Mouse (Mus musculus) CH12F3 (cell line): ENCODE data around the gene Ube2d3.

ENCODE experiments used
- in situ Hi-C: fragments of 300-500 bp; cut with MboI; formaldehyde crosslinking; loops from 2 replicates; pipeline ENCODE4 v1.14.3; 2020; ENCODE audit warnings: low sequenced_read_pairs

The Ube2d3 gene

DNA sequence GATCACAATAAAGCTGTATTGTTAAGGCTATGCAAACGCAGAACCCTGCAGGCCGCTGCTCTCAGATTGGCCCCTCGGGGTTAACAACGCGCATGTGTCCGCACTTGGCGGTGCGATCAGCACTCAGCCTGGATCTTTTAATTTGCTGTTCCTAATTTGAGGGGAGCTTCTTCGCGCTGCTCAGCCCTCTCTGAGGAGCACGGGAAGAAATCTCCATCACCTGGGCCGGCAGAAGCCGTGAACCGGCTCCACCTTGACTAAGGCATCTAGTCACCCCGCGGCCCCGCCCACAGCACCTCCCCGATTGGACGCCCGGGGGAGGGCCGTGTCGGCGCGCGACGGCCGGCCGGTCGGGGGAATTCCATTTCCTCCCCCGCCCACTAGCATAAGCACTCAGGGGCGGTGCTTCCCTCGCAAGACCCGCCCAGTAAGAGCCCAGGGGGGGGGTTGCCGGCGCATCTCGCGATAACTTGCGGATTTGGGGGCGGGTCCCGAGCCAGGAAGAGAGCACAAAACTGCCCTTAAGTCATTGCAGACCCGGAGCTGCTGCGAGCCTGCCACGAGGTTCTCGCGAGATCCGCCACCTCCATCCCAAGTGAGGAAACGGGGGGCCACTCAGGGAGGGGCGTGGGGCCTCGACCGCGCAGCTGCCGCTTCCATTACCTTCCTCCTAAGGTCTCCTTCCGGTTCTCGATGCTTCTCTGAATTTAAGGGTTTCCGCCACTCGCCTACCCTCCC is at the start of gene Ube2d3:
TSS of gene Ube2d3 (plus strand) at position 392 of the 738 bp plus-strand sequence.
- in situ Hi-C loops = no loop called here

DNA sequence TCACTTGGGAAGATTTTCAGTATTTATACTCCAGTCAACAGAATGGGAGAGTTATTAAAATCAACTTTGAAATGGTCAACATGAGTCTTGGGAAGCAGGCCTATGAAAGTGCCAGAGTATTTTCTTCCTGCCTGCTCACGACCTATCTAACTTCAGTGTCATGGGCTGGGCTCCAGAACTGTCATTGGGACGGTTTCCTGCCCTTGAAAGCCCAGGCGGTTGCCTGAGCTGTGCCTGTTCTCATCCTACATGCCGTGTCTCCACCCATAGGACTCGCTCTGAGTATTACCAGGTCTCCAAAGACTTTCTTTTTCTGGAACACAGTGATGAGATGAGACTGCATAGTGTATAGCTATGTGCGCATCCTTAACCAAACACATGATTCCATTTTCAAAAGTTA is 44.8 kb upstream of the Ube2d3 start:
- in situ Hi-C loops = loop anchor here (25.0 kb wide), 1 partner anchor 344 kb away; no protein-coding TSS in a partner anchor

DNA sequence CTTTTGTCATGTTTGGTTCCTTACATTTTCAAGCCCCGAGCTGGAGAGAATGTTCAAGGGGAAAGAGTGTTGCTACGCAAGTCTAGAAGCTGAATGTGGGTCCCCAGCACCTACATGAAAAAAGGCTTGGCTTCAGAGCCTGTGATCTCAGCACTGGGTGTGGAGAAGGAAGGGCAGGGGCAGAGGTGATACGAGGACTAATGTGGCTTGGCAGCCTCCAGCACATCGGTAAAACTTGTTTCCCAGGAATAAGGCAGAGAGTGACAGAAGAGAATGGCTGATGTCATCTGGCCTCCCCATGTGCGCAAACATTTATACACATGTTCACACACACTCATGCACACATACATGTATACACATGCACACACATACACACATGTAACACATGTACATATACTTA is 42.9 kb upstream of the Ube2d3 start:
- in situ Hi-C loops = loop anchor here (25.0 kb wide), 1 partner anchor 342 kb away; no protein-coding TSS in a partner anchor

DNA sequence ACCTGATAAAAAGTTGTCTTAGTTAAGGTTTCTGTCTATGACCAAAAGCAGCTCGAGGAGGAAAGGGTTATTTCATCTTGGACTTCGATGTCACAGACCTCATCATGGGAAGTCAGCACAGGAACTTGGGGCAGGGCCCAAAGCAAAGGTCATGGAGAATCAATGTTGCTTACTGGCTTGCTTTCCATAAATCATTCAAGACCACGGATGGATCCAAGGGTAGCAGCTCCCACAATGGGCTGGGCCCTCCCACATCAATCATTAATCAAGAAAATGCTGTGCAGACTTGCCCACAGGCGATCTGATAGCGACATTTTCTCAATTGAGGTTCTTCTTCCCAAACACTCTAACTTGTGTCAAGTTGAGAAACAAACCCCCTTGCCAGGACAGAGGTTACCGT is 41.9 kb upstream of the Ube2d3 start:
- in situ Hi-C loops = loop anchor here (25.0 kb wide), 1 partner anchor 341 kb away; no protein-coding TSS in a partner anchor

DNA sequence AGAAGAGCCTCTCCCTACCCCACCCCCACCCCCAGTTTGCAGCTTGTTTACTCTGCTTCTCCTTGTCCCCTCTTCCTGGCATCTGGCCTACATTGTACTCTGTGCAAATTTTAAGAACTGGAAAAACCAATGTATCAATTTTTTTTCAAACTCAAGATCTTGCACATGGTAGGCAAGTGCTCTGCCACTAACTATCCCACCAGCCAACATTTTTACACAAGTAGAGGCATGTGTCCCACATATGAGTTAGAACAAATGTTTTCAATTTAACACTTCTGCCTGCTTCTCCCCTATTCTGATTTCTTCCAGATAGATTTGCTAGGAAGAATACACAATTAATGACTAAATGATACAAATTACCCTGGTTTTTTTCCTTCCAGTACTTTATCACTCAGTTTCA is 40.8 kb upstream of the Ube2d3 start:
- in situ Hi-C loops = loop anchor here (25.0 kb wide), 1 partner anchor 340 kb away; no protein-coding TSS in a partner anchor

DNA sequence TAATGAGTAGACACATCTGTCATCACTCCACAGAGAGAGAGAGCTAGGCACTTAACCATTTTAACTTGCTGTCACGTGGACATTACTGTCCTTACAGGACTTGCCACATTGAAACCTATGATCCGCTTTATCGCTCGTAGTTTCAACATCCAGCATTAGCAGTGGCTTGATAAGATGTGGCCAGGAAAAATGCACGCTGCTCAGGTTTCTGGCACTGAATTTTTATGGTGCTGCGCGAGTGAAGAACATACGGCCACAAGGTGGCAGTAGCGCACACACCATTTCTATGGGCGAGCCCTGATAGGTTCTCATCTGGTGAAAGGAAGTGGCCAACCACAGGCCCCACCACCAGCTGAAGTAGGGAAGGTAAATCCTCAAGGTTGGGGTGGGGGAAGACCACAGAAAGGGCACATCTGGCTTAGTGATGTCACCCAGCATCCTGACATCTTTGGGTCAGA is 35.7 kb upstream of the Ube2d3 start:
- in situ Hi-C loops = no loop called here

DNA sequence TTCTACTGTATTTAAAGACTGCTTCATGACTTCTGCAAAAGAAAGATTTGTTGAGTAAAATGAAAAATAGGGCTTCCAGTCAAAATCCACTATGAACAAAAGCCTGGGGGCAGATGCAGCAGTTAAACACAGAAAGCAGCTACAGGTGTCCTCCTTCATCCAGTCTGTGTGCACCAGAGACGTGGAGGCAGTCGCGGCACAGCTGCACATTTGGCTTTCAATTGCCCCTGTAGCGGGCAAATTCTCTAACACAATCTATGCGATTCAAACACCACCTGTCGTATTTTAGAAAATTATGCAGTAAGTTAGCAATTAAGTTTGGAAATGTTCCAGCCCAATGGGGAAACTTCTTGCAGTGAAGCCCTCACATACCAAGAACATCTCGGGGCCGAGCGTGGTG is 34.7 kb upstream of the Ube2d3 start:
- in situ Hi-C loops = no loop called here

DNA sequence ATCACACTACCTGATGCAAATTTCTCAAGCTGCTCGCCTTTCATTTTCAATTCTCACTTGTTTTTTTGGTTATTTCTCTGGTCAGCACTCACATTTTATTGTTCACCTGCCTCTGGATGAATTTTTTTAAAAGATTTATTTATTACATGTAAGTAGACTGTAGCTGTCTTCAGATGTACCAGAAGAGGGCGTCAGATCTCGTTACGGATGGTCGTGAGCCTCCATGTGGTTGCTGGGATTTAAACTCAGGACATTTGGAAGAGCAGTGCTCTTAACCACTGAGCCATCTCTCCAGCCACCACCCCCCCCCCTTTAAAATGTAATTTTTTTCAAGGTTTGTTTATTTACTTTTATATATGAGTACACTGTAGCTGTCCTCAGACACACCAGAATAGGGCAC is 34.1 kb upstream of the Ube2d3 start:
- in situ Hi-C loops = no loop called here

DNA sequence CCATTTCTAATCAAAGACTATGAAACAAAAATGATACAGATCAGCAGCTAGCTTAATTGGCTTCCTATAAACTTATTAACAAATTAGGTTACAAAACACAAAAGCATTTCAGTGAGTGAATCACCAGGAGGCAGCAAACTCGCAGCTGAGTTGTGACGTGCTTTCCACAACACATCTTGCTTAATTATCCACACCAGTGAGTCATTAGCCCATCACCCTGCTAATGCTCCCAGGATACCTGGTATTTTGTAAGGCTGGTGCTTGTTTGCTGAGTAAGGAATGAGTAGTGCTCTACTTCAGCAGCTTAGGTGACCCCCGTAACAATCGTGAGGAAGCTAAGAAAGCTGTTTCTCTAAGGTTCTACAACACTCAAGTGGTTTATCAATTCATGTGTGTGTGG is 33.4 kb upstream of the Ube2d3 start:
- in situ Hi-C loops = no loop called here

DNA sequence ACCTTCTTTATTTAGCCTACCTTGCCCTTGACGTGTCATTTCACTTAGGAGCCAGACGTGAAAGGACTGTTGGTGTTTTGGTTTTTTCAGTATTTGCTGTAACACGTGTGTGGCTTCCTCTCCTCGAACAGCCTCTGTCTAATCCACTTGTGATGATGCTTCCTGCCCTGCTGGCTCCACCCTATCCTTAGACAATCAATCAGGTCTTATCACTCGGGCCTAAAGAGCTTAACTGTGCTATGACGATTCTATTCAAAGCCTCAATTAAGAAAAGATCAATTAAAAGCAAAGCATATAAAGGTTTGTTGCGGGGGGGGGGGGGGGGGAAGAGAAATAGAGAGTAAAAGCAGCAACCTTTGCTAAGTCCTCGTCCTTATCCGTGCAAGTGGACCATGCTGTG is 30.6 kb upstream of the Ube2d3 start:
- in situ Hi-C loops = no loop called here

DNA sequence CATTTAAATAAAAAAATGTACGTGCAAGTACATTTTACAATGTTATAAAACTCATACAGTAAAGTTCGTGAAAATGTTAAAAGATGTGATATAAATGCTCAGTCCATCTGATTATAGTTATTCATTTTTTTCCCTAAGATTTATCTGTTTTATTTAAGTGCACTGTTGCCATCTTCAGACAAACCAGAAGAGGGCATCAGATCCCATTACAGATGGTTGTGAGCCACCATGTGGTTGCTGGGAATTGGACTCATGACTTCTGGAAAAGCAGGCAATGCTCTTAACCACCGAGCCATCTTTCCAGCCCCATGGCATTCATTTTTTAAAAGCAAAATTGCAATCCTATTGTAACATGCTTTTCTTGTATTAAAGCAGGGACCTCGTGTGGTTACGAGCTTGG is 28.7 kb upstream of the Ube2d3 start:
- in situ Hi-C loops = no loop called here

DNA sequence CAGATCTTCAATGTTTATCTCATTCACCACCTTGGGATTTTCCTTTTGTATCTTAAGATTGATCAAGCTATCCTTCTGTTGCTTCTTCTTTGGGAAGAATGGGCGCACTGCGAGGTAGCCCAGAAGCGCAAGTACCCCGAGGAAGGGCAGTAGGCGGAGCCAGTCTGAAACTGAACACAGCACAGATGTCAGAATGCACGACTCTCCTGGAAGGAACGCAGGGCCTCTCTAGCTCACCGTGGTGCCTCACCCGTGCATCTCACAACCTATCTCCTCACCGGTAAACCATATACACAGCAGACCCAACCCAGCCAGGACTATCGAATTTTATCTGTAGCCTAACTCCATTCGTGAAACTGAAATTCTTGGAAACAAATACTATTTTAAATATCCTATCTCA is 26.9 kb upstream of the Ube2d3 start:
- in situ Hi-C loops = no loop called here

DNA sequence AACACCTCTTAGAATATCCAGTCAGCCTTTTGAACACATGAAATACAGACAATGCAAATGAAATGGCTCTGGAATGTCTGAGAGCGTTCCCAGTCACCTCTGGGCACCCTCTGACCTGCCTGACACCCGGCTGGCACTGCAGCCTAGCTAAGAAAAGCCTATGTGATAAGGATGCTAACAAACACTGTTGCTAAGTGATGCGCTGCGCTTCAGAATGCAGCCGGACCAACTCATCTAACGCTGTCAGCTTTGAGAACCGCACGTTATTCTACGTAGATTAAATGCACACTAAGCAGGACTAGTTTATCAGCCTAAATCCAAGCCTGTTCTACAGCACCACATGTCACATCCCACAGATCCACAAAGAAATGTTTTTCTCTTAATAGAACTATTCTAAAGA is 26.1 kb upstream of the Ube2d3 start:
- in situ Hi-C loops = no loop called here

DNA sequence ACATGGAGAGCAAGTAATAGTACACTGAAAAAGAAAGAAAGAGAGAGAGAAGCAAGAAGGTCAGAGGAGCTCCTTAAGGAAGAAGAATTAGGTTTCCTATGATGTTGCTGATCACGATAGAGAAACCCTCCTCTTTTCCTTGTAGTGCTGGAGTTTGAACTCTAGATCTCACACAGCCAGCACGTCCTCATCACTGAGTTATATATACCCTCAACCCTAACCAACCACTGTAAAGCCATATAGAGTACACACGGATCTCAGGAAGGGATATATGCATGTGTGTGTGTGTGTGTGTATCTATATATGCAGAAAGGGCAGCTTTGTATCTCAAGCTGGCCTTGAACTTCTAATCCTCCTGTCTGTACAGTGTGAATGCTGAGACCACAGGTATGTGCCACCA is 20.7 kb upstream of the Ube2d3 start:
- in situ Hi-C loops = no loop called here

DNA sequence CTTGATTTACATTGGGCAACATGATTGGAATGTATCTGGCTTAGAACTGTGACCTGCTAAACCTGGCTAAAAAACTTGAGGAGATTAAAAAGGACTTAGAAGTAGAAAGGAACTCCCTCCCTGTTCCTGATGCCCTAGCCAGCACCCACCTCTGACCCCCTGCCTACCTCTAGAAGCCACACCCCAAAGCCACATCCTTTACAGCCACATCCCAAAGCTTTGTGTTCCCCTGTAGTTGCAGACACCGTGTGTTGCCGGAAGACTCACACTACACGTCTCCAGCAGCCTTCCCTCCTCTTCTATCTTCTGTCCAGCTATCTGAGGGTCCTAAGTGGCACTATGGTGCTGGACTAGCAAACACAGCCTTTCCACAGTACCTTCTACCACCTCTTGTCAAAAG is 20.1 kb upstream of the Ube2d3 start:
- in situ Hi-C loops = no loop called here

DNA sequence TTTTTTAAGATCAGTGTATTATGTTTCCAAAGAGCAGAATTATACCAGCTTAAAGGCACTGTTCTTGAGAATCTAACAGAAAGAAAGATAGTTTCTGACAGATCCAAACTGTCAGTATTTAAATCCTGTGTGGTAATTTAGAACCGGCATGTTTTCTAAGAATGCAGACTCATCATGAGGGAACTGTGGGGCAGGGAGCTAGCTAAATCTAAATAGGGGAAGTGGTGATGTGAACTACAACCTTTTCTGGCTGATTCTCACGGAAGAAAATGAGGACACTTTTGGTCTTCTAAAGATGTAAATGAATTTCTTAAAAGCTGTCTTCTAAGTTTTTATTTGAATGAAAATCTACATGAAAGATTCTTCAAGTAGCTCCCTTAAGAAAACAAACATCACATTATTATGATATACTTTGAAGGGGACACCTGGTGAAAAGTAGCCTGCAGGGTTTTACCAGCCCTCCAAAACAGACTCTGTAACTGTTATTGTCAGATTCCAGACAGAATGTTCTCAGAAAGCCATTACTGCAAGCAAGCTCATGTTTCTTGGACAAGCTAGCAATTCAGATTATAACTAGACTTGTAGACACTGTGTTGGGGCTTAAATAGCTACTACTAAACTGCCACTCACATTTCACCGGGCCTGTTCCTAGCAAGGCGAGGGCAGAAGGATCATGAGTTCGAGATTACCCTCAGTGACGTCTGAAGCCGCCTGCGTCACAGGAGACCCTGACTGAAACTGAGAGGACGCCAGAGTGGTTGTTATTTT is 17.2 kb upstream of the Ube2d3 start:
- in situ Hi-C loops = no loop called here

DNA sequence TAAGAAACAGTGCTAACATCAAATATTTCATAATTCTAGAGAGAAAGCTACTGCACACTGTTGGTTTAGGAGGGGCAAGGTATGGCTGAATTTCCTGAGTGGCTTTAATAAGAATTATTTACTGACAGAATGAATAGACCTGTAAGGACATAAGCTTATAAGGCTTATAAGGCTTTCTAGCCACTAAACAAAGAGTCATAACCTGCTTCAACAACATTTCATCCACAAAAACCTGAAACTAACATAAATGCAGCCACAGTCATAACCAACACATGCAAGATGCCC is 16.7 kb upstream of the Ube2d3 start:
- in situ Hi-C loops = no loop called here

DNA sequence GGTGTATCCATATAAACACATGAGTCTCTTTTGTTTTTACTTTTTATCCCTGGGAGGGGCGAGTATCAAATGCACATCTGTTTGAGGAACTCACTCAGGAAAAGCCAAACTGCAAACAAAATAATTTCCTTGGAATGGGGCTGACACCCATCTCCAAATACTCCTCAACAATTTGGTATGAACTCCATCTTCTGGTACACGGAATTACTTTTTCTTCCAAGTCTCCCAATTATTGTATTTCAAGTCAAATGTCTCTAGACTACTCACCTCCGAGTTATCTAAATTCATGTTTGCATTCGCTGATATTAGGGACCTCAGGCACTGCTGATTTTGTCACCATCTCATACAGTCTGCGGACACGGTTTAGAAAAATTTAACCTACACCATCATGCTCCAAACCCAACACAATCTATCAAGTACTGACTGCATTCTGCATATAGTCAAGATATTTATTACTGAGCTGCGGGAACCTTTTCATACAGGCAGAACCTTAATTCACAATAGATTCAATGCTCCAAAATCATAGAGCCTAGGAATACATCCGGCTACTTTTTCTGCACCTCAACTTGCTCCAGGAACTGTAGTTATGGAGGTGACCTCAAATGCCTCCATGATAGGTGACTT is 15.6 kb upstream of the Ube2d3 start:
- in situ Hi-C loops = no loop called here

DNA sequence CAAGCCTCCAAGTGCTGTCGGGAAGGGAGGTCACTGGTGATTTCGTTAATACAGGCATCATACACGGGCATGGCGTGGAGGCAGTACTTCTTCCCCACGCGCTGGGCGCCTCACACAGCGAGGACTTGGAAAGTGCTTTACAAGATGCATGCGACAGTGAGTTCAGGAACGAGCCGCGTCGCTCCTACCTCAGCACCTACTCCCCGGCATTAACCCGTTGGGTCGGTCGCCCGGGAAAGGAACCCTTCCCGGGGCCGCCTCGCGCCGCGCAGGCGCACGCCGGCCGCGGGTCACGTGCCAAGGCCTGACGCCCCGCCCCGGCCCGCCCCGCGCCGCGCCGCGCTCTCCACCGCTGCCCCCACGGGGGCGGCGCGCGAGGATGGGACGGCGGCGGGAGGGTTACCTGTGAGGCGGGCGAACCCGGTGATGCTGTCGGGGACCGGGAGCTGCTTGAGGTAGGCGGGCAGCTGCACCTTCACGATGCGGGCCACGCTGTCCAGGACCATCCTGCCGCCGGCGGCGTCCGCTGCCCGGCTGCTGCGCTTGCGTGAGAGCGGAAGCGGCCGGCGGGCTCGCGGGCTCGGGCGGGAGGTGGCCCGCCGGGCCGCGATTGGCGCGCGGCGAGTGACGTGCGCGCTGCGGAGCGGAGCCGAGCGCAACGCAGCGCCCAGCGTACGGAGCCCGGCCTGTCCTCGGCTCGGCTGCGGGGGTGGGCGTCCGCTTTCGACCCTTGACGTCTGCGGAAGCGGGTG is 14.9 kb upstream of the Ube2d3 start:
- in situ Hi-C loops = no loop called here

DNA sequence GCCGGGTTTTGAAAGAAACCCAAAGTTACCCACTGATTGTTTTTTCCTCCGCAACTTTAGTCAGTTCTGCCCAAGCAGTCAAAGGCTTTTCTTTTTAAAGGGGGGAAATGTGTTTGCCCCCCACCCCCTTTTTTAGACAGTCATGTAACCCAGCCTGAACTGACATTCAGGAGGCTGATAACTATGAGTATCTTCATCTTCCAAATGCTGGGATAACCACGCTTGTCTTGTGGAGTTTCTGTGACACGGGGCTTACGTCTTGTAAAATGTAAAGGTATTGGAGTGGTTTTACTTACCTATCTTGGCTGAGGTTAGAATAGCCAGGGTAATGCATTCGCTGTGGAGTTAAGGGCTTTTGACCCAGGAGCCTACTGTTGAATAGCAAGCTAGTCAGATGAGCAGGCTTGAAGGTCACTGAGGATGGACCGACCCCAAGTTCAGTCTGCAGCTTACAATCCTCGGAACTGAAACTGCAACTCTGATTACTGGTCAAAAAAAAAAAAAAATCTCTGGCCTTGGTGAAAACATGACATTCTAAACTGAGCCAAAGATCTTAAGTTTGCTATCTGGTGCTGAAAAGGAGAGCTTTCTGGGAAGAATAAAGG is 14.2 kb upstream of the Ube2d3 start, which contains the start of gene Cisd2:
TSS of gene Cisd2 (minus strand) at position 318 of the 605 bp plus-strand sequence.
- in situ Hi-C loops = no loop called here
